Mouse (Mus musculus): ENCODE data around the gene Gabrr2. TPM values are rescaled to one million over a fixed set of nuclear protein-coding genes. Genes with fewer than 3 reads are reported as not detected.
"Not testable (repeated sequence)": the region's sequence is repeated elsewhere in the genome, so short reads cannot be mapped to it uniquely, and the experiment has no call there.

Gabrr2 gene
- polyA plus RNA-seq, 1 experiment = not detected

- H3K27me3 ChIP-seq (ENCODE audit: control insufficient read depth, insufficient read depth, low read length, poor library complexity, severe bottlenecking) = no peaks in the 10 kb centered on the region
- TF ChIP-seq EP300 (IDR thresholded peaks at IDR 0.05; ENCODE audit: insufficient read depth, low read depth, low read length) = no peak
- TF ChIP-seq POLR2A (IDR thresholded peaks at IDR 0.05; ENCODE audit: insufficient read depth, low read length) = no peak
- TF ChIP-seq CTCF (IDR thresholded peaks at IDR 0.05; ENCODE audit: low read depth, low read length) = no peak
- no peak overlapping the region for H3K4me3 ChIP-seq (ENCODE audit: low read depth, low read length)
- H3K27ac ChIP-seq (ENCODE audit: insufficient read depth, low read length) = no peak overlapping the region
- no peak overlapping the region for H3K9ac ChIP-seq (ENCODE audit: low read depth, poor library complexity, severe bottlenecking)
- no peaks in the 10 kb centered on the region for H3K36me3 ChIP-seq (ENCODE audit: control insufficient read depth, insufficient read depth, low read length, poor library complexity, severe bottlenecking)
- H3K4me1 ChIP-seq (ENCODE audit: control insufficient read depth, insufficient read depth, low read length) = no peaks in the 10 kb centered on the region
- no peaks in the 10 kb centered on the region for H3K9me3 ChIP-seq (replicated peaks; ENCODE audit: control insufficient read depth, insufficient read depth, low read length, poor library complexity, severe bottlenecking)
Observed at GRCm38 (mm10) chr4:33078492-33078891, 15.7 kb downstream of the Gabrr2 start.

GRCm38 (mm10) chr4:33099118-33099694 is 36.4 kb downstream of the Gabrr2 start:
- H3K9ac ChIP-seq (ENCODE audit: low read depth, poor library complexity, severe bottlenecking) = no peak overlapping the region
- no peaks in the 10 kb centered on the region for H3K4me1 ChIP-seq (ENCODE audit: control insufficient read depth, insufficient read depth, low read length)
- H3K4me3 ChIP-seq (ENCODE audit: low read depth, low read length) = no peak overlapping the region
- TF ChIP-seq CTCF (IDR thresholded peaks at IDR 0.05; ENCODE audit: low read depth, low read length) (no peak), EP300 (IDR thresholded peaks at IDR 0.05; ENCODE audit: insufficient read depth, low read depth, low read length) (no peak), POLR2A (IDR thresholded peaks at IDR 0.05; ENCODE audit: insufficient read depth, low read length) (no peak)
- no peaks in the 10 kb centered on the region for H3K27me3 ChIP-seq (ENCODE audit: control insufficient read depth, insufficient read depth, low read length, poor library complexity, severe bottlenecking)
- peaks cover 3% of the 10 kb centered on the region; the same call in 1 of the 2 replicates for H3K9me3 ChIP-seq (replicated peaks; ENCODE audit: control insufficient read depth, insufficient read depth, low read length, poor library complexity, severe bottlenecking)
- no peaks in the 10 kb centered on the region for H3K36me3 ChIP-seq (ENCODE audit: control insufficient read depth, insufficient read depth, low read length, poor library complexity, severe bottlenecking)
- H3K27ac ChIP-seq (ENCODE audit: insufficient read depth, low read length) = no peak overlapping the region

GRCm38 (mm10) chr4:33109720-33110458 is 47.1 kb downstream of the Gabrr2 start:
- no peak overlapping the region for H3K27ac ChIP-seq (ENCODE audit: insufficient read depth, low read length)
- H3K27me3 ChIP-seq (ENCODE audit: control insufficient read depth, insufficient read depth, low read length, poor library complexity, severe bottlenecking) = no peaks in the 10 kb centered on the region
- TF ChIP-seq CTCF (IDR thresholded peaks at IDR 0.05; ENCODE audit: low read depth, low read length) (no peak), EP300 (IDR thresholded peaks at IDR 0.05; ENCODE audit: insufficient read depth, low read depth, low read length) (no peak), POLR2A (IDR thresholded peaks at IDR 0.05; ENCODE audit: insufficient read depth, low read length) (no peak)
- H3K9me3 ChIP-seq (replicated peaks; ENCODE audit: control insufficient read depth, insufficient read depth, low read length, poor library complexity, severe bottlenecking) = 0 out of 2 replicates have a peak, but pooled peaks cover under 1% of the 10 kb centered on the region
- H3K36me3 ChIP-seq (ENCODE audit: control insufficient read depth, insufficient read depth, low read length, poor library complexity, severe bottlenecking) = no peaks in the 10 kb centered on the region
- H3K9ac ChIP-seq (ENCODE audit: low read depth, poor library complexity, severe bottlenecking) = no peak overlapping the region
- no peaks in the 10 kb centered on the region for H3K4me1 ChIP-seq (ENCODE audit: control insufficient read depth, insufficient read depth, low read length)
- H3K4me3 ChIP-seq (ENCODE audit: low read depth, low read length) = no peak overlapping the region

- no peaks in the 10 kb centered on the region for H3K4me1 ChIP-seq (ENCODE audit: control insufficient read depth, insufficient read depth, low read length)
- no peaks in the 10 kb centered on the region for H3K27me3 ChIP-seq (ENCODE audit: control insufficient read depth, insufficient read depth, low read length, poor library complexity, severe bottlenecking)
- no peak overlapping the region for H3K4me3 ChIP-seq (ENCODE audit: low read depth, low read length)
- H3K9ac ChIP-seq (ENCODE audit: low read depth, poor library complexity, severe bottlenecking) = no peak overlapping the region
- 0 out of 2 replicates have a peak, but pooled peaks cover 2% of the 10 kb centered on the region for H3K9me3 ChIP-seq (replicated peaks; ENCODE audit: control insufficient read depth, insufficient read depth, low read length, poor library complexity, severe bottlenecking)
- TF ChIP-seq CTCF (IDR thresholded peaks at IDR 0.05; ENCODE audit: low read depth, low read length) (no peak), POLR2A (IDR thresholded peaks at IDR 0.05; ENCODE audit: insufficient read depth, low read length) (no peak), EP300 (IDR thresholded peaks at IDR 0.05; ENCODE audit: insufficient read depth, low read depth, low read length) (no peak)
- no peak overlapping the region for H3K27ac ChIP-seq (ENCODE audit: insufficient read depth, low read length)
- no peaks in the 10 kb centered on the region for H3K36me3 ChIP-seq (ENCODE audit: control insufficient read depth, insufficient read depth, low read length, poor library complexity, severe bottlenecking)
Observed at GRCm38 (mm10) chr4:33110845-33111244, 48.0 kb downstream of the Gabrr2 start.

GRCm38 (mm10) chr4:33111358-33111757 is 48.6 kb downstream of the Gabrr2 start:
- Histone ChIP-seq H3K9ac (ENCODE audit: low read depth, poor library complexity, severe bottlenecking) (no peak overlapping the region), H3K4me3 (ENCODE audit: low read depth, low read length) (no peak overlapping the region), H3K27ac (ENCODE audit: insufficient read depth, low read length) (no peak overlapping the region), H3K27me3 (ENCODE audit: control insufficient read depth, insufficient read depth, low read length, poor library complexity, severe bottlenecking) (no peaks in the 10 kb centered on the region), H3K4me1 (ENCODE audit: control insufficient read depth, insufficient read depth, low read length) (no peaks in the 10 kb centered on the region), H3K9me3 (replicated peaks; ENCODE audit: control insufficient read depth, insufficient read depth, low read length, poor library complexity, severe bottlenecking) (0 out of 2 replicates have a peak, but pooled peaks cover 2% of the 10 kb centered on the region), H3K36me3 (ENCODE audit: control insufficient read depth, insufficient read depth, low read length, poor library complexity, severe bottlenecking) (no peaks in the 10 kb centered on the region)
- no peak for TF ChIP-seq CTCF (IDR thresholded peaks at IDR 0.05; ENCODE audit: low read depth, low read length)
- TF ChIP-seq EP300 (IDR thresholded peaks at IDR 0.05; ENCODE audit: insufficient read depth, low read depth, low read length) = no peak
- no peak for TF ChIP-seq POLR2A (IDR thresholded peaks at IDR 0.05; ENCODE audit: insufficient read depth, low read length)

- not testable (repeated sequence) for H3K27ac ChIP-seq (ENCODE audit: insufficient read depth, low read length); H3K9me3 ChIP-seq (replicated peaks; ENCODE audit: control insufficient read depth, insufficient read depth, low read length, poor library complexity, severe bottlenecking); H3K4me1 ChIP-seq (ENCODE audit: control insufficient read depth, insufficient read depth, low read length); H3K4me3 ChIP-seq (ENCODE audit: low read depth, low read length); H3K36me3 ChIP-seq (ENCODE audit: control insufficient read depth, insufficient read depth, low read length, poor library complexity, severe bottlenecking); H3K9ac ChIP-seq (ENCODE audit: low read depth, poor library complexity, severe bottlenecking); H3K27me3 ChIP-seq (ENCODE audit: control insufficient read depth, insufficient read depth, low read length, poor library complexity, severe bottlenecking)
Observed at GRCm38 (mm10) chr4:33112866-33113265, 50.1 kb downstream of the Gabrr2 start.

All from ES-Bruce4 (cell line).